Mouse (Mus musculus) retina, adult 2 months (tissue): ENCODE results near the gene Dync1i1.

Experiments
- DNase-seq: peaks from one replicate; pipeline ENCODE4 v3.0.0-alpha.2; 2012; ENCODE audit warnings: low read depth, low spot score

Gene Dync1i1

DNA sequence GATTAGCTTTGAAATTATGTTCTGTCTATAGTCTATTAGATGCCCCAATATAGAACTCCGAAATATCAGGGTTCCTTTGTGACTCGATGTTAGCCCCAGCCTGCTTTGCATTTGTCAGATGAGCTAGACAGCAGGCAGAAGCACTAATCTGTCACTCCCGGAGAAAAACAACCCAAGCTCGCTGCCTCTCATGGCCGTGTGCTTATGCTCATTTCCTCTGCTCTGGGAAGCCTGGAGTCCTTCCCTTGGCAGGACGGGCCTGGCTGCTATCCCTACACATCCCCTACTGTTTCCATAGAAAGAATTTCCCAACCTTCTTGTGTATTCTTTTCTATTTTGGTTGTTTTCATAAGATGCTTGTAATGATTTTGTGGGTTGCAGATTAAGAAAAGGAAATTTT is 130.1 kb downstream of the Dync1i1 start:
- DNase-seq, result no peak

DNA sequence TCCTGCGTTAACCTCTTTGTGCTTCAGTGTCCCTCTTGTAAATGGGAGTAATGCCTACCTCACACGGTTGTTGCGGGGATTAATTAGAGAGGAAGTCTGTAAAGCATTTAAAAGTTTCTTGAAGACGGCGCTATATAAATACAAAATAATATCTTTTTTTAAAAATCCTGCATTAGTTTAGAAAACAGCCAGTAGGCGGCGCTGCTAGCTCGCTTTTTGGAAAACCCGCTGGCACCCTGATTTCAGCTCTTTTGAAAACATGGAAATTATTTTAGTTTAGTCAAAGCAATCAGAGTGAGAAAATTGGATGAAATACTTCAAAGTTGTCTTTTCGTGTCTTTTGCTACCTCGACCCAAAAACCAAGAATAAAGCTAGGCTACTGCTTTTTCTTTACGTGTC is 132.9 kb downstream of the Dync1i1 start:
- DNase-seq, result peak; percentile 4

GRCm38 (mm10) chr6:5858901-5859598 is 133.6 kb downstream of the Dync1i1 start:
- DNase-seq, result no peak

DNA sequence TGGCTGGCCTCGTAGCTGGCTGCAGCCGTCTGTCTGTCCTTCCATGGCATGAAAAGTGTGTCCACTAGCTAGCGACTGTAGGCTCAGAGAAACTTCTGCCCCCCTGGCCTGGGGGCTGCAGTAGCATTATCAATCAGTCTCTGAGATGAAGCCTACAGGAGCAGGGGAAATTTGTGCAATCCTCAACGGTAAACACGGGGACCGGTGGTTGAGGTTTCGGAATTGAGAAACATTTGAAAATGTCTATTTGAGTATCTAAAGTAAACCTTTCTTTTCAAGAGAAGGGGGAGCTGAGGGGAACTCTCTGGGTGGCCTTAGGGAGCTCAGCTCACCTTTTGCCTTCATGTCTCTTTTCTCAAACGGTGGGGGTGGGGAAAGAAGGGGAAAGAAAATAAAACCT is 134.2 kb downstream of the Dync1i1 start:
- no peak for DNase-seq

DNA sequence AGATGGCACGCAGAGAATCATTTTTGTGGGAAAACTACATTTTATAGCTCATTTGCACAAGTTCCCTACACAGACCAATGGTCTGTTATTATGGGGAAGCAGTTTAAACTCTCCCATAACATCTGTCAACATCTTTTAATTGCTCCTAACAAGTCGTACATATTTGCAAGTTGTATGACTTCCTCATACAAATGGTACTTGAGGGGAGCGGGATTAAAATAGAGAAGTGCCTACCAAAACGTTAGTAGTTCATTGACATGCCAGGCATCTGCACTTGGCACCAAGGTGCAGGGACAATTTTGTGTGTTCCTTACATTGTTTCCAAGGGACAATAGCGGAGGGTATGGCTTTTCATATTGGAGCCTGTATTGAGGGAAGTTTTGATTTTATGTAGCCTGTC is 140.7 kb downstream of the Dync1i1 start:
- DNase-seq, result no peak

GRCm38 (mm10) chr6:5867221-5867620 is 141.8 kb downstream of the Dync1i1 start:
- DNase-seq, result no peak

DNA sequence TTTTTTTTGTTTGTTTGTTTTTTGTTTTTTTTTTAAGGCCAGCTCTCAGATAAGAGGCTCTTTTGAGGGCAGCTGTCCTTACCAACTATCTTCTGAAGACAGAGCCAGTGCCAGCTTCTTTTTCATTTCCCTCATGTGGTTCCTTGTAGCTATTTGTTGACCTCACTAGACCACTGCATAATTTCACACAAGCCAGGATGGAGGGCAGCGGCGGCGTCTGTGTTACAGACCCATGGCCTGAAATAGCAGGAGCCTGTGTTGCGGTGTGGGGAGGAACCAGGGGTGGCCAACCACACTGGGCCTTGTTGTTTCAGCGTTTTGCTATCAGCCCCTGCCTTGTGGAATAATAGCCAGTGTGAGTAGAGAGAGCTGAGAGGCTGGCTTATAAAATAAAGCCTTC is 145.6 kb downstream of the Dync1i1 start:
- DNase-seq, result no peak

DNA sequence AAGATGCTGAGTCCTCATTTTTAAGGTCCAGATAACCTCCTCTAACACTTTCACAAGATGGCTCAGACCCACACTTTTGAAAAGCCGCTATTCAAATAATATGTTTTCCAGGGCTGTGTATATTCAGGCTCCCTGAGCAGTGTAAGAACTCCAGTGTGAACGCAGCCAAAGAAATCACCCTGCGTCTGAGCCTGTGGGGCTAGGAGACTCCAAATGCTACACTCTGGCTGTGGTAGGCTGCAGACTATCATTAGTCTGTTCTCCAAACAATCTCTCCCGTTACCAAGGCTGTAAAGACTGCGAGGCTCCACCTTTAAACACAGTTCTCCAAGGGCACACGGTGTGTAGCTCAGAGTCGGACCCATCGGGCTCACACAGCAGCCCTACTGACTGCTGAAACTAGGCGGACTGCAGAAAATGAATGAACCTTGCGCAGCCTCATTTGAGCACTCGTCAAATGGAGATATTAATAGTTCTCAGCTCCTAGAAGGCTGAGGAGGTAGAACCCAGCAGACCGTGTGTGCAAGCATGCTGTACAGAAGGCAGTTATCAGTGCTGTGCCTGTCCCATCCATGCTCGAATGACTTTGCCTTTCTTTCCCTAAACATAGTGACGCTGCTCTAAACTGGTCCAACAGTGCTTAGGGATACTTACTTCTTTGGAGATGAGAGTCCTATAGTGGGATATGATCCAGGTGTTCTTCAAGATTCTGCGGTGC is 146.3 kb downstream of the Dync1i1 start:
- DNase-seq, result no peak

DNA sequence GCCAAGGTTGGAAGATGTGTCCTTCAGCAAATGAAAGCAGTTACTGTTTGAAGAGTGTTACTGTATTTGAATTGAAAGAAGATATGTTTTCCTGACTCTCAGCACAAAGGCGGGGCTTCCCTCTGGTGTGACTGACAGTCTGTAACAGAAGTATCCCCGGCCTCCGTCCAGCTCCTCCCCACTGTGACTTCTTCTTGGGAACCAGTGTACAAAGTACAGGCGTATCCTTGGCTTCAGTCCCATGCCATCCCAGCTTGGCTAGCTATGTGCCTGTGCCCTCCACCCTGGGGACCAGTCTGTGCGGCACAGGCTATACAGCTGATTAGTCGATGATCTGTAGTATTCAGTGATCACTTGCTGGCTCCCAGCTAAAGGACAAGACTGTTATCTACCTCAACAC is 163.9 kb downstream of the Dync1i1 start:
- DNase-seq, result no peak

DNA sequence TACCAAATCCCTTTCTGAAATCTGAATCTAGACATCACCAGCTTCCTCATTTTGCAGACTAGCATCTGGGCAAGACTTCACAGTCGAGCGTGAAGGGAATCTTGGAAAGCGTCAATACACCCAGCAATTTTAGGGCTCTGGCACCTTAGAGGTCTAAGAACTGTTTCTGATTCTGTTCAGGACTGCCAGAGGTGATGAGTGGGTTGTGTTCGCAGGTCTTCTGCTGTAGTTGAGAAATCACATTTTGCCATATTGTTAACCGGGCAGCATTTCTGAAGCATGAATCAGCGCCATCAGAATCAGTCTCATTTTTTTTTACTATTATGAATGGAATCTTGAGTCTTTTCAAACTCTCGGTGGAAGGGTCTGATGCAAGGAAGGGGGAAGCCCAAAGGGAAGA is 185.9 kb downstream of the Dync1i1 start:
- no peak for DNase-seq

- no peak for DNase-seq
These were observed 189.6 kb downstream of the Dync1i1 start for GRCm38 (mm10) chr6:5915028-5915427.

DNA sequence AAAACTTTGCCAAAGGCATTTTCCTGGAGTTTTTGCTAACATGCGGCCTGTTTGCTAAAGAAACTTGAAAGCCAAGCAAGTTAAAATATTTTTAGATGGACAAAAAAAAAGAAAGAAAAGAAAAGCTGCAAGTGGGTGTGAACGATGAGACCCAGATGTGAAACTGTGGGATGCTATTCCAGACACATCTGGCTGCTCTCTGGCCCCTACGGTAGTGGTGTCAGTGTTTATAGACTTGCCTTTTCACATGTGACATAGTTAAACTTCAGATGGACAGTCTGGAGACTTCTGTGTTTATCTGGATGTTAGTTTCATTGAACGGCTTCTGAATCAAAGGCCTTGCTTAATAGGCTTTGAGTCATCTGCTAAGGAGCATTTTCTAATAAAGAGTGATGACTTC is 195.2 kb downstream of the Dync1i1 start:
- no peak for DNase-seq

- no peak for DNase-seq
These were observed 197.2 kb downstream of the Dync1i1 start for GRCm38 (mm10) chr6:5922676-5923075.

DNA sequence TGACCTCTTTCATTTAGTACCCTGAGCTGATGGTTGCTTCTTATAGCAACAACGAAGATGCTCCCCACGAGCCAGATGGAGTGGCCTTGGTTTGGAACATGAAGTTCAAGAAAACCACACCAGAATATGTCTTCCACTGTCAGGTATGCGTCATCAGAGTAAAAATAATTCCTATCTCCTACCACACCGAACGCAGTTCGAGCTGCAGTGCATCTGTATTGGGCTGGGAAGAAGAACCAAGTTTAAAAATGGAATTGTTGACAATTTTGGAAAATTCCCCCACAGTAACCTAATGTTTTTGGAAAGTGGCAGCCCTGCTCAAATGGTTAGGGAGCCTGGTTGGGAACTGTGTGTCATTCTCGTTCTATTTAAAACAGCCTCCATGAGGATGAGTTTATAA is 197.7 kb downstream of the Dync1i1 start:
- DNase-seq, result no peak

- no peak for DNase-seq
These were observed 204.7 kb downstream of the Dync1i1 start for GRCm38 (mm10) chr6:5930140-5930539.

- DNase-seq, result peak; percentile 1
These were observed 210.3 kb downstream of the Dync1i1 start for GRCm38 (mm10) chr6:5935587-5936353.

- DNase-seq, result no peak
These were observed 224.5 kb downstream of the Dync1i1 start for GRCm38 (mm10) chr6:5949812-5950392.

GRCm38 (mm10) chr6:5956316-5956913 is 231.0 kb downstream of the Dync1i1 start:
- DNase-seq, result no peak

DNA sequence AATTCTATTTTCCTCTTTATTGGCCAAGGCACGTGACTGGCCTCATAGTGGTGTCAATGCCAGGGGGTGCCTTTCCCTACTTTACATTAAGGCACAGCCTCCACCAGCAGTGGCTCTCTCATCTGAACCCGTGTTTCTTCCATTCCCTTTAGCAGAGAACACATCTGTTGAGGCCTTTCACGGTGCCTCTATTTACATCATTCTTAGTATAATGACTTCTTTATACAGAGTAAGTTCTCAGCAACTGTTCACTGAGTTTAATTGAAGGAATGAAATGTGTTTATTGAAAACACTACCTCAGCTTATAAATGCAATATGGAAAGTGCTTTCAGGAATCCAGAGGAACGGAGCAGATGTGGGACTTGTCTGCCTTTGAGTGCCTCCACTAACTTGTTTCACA is 235.3 kb downstream of the Dync1i1 start:
- DNase-seq, result no peak

DNA sequence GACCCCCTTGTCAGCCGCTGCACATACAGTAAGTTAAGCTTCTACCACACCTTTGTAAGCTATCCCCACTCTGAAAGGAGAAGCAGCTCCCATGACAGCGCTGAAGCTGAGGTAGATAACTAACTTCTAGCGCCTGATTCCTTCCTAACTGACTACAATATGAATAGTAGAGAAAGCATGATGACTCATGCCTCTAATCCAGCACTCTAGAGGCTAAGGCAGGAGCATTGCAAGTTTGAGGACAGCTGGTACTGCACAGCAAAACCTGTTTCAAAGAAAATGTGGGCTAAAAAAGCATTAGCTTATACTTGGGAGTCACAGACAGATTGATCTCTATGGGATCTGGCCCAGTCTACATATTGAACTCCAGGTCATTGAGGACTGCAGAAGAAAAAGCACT is 236.5 kb downstream of the Dync1i1 start:
- no peak for DNase-seq

DNA sequence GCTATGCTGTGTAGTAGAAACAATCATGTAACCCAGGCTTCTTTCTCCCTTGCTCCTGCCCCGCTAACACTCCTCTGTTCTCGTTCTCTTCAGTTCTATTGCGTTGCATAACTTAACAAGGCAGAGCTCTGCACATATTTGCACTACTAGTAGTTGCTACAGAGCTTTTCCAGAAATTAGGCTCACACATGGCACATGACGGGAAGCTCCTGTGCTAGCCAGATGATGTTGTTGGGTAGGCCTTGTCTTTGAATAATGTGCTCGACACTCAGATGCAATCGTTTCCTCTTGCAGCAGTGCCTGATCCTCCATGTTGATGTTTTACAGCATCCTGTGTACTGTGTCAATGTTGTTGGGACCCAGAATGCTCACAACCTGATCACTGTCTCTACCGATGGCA is 240.9 kb downstream of the Dync1i1 start:
- no peak for DNase-seq
